Mouse (Mus musculus) thymus, postnatal 14 days (tissue): ENCODE measurements around the gene Ccdc144b.

Source experiments
- DNase-seq: peaks from one replicate; pipeline ENCODE4 v3.0.0; 2021

Gene Ccdc144b

GRCm38 (mm10) chr3:36053447-36053846, at the start of gene Ccdc144b:
Ccdc144b (minus strand) TSS chr3:36053547.
- DNase-seq = no peak

DNA sequence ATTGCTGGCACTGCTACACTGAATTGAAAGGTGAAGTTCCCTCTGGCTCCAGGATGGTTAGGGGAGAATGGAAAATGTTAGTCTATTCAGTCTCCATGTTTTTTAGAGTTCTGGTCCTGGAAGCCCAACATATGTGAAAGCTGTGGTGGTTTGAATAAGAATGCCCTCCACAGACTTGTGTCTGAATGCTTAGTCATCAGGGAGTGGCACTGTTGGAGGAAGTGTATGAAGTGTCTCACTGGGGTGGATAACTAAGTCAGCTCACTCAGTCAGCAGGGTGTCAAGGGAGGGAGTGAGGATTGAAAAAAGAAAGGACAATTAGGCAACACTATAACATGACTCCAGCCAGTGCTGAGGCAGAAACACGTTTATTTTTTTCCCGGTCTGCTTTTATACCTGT, 42.0 kb upstream of the Ccdc144b start:
- DNase-seq = no peak

DNA sequence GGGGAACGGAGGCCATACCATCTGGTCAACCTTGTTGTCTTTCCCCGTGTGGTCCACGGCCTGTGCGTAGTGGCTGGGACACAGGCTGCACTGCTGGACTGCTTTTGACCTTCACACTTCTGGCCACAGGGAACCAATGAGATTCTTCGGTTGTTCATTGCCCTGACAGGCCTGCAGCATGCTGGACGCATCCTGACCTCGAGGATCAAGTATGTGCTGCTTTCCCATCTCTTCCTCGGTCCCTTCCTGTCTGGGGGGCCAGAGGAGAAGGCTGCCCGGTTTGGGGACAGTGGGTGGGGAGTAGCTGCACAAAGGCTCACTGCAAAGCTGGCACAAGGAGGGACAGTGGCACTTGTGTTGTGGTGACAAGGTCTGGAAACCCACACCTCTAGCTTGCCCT, 34.2 kb upstream of the Ccdc144b start:
- DNase-seq = no peak

DNA sequence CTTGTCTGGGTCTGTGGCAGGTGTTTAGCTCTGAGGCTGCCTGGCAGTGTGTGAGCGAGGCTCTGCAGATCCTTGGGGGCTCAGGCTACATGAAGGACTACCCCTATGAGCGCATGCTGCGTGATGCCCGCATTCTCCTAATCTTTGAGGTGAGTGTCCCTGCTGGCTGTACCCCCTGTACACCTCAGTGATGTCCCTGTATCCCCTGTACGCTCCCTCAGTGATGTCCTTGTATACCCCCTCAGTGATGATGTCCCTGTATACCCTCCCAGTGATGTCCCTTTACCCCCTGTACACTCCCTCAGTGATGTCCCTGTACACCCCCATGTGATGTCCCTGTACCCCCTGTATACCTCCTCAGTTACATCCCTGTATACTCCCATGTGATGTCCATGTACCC, 32.0 kb upstream of the Ccdc144b start:
- no peak for DNase-seq

DNA sequence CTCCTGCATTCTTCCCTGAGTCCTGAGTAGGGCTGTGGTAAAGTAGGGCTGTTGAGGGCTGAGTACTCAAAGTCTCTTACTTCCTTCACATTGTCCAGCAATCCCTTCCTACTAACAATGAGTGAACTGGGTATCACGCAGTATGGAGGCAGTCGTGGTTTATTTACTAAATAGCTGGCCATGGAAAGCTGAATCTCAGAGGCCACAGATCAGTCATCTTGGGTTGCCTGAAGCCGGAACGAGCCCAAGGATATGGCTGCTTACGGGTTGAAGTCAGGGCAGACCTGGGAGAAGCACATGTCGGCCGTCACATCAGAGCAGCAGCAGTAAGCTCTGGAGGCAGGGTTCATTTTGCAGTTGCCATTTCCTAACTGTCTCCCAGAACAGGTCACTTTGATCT, 30.0 kb upstream of the Ccdc144b start:
- DNase-seq = no peak

GRCm38 (mm10) chr3:36082843-36083242, 29.5 kb upstream of the Ccdc144b start:
- DNase-seq = no peak

GRCm38 (mm10) chr3:36080741-36081140, 27.4 kb upstream of the Ccdc144b start:
- DNase-seq = no peak

GRCm38 (mm10) chr3:36079886-36080285, 26.5 kb upstream of the Ccdc144b start:
- no peak for DNase-seq

DNA sequence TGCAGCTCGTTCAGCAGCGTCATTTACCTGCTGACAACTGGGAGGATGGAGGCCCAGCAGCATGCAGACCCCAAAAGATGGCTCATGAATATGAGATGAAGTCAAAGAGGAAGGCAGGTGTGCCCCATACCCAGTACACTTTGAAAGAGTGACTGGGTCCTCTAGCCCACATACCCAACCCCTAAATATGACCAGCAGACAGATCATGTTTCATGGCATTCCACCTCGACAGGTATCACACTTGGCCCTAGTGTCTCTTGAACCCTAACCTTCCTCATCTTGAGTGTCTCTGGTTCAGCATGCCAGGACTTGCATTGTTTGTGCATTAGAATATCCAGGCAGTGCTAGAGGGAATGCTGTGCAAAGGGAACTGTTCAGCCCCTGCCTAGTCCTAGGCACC, 24.0 kb upstream of the Ccdc144b start:
- no peak for DNase-seq

DNA sequence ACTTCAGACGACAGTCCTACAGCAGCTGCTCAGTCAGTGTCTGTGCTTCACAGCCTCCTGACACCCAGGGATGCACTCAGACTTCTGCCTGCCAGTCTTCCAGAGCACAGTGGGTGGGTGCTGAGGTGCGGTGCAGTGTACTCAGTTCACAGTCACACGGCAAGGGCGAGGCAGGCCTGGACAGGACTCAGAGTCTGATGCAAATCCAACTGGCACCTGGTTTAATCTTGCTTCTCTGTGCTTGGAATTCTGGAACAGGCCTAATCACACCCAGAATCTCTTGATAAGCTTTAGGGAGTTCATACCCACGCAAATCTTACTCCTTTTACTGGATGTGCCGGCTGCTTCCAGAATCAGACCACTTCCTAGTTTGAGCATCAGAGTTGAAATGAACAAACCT, 22.1 kb upstream of the Ccdc144b start:
- DNase-seq = no peak

DNA sequence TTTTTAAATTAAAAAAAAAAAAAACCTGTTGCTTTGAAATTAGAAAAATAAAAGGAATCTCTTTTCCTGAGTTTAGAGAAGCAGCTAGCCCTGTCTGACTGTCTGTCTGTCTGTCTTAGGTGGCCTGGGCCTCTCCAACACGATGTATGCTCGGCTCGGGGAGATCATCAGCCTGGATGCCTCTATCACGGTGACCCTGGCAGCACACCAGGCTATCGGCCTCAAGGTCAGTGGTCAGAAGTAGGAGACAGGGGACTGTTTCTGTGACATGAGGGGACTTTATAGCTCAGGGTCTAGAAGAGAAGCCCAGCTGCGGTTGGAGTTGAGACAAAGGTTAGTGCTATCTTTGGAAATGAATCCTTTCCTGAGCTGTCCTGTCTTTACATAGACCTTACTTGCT, 20.9 kb upstream of the Ccdc144b start:
- DNase-seq = no peak

DNA sequence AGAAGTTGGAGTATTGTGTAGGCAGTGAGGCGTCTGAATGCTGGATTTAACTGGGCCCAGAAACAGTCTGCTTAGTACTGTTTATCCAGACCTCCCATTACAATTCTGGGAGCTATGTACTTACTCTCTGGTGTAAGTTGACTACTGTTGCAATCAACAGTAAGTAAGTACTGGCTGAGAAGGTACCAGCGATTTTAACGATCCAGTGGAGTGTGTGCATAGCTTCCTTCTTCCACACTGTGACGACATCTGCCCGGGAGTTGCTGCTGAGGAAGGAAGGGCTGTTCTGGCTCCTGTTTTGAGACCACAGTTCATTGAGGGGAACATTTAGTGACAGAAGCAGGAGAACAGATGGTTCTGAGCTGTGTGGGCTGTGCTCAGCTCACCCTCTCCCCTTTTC, 17.7 kb upstream of the Ccdc144b start:
- no peak for DNase-seq

GRCm38 (mm10) chr3:36070436-36070835, 17.1 kb upstream of the Ccdc144b start:
- DNase-seq = no peak

DNA sequence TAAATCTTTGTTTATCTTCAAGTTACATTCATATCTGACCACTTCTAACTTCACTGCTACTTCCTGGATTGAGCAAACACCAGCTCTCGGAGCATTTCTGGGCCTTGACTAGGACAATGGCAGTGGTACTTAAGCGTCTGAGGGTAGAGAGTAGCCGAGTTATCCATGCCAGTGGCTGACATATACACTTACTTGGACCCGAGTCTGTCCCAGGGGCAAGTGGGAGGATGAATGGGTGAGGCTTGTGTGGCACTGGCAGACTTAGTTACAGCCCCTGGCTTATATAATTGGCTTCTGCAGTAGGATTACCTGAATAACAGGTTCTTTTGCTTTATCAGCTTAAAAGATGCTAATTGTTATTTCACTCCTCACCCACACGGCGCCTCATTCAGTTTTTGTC, 14.4 kb upstream of the Ccdc144b start:
- no peak for DNase-seq

DNA sequence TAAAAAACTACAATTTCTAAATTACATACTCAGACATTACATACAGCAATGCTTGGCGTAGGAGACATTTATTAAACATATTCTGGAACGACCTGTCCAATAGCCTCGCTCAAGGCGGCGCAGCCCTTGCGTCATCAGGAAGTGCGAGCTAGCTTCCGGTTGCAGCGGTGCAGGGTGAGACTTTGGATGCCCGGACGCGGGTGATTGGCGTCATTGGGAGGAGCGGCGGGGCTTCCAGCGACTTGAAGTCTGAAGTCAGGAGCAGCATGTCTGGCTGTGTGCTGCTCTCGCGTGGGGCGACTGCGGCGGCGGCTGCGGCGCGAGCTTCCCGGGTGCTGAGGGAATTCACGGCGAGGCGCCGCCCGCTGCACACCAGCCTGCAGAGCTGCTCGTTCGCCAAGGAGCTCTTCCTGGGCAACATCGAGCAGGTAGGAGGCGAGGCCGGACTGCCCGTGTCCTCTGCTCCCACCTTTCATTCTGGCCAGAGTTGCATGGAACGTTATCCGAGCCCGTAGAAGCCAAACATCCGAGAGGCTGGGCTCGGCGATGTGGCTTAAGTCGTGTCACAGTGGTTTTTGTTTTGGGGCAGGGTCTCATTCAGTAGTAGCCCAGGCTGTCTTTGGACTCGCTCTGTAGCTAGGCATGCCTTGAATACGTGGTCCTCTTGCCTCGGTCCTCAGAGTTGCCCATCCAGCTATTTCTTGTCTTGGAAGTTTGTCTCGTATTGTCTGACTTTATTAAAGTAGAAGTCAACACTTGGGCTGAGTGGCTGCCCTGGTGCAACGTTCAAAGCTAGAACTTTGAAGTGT, 12.7 kb upstream of the Ccdc144b start, which contains the start of gene Acad9:
TSS of gene Acad9 (plus strand) at position 137 of the 809 bp plus-strand sequence.
- peak; percentile 95 for DNase-seq

GRCm38 (mm10) chr3:36065166-36065565, 11.8 kb upstream of the Ccdc144b start:
- no peak for DNase-seq

GRCm38 (mm10) chr3:36064592-36065061, 11.3 kb upstream of the Ccdc144b start:
- DNase-seq = no peak

GRCm38 (mm10) chr3:36060096-36060850, 6.9 kb upstream of the Ccdc144b start:
- peak; percentile 72 for DNase-seq

GRCm38 (mm10) chr3:36049106-36049505, 4.2 kb downstream of the Ccdc144b start:
- no peak for DNase-seq

GRCm38 (mm10) chr3:36045086-36045485, 8.3 kb downstream of the Ccdc144b start:
- DNase-seq = no peak

DNA sequence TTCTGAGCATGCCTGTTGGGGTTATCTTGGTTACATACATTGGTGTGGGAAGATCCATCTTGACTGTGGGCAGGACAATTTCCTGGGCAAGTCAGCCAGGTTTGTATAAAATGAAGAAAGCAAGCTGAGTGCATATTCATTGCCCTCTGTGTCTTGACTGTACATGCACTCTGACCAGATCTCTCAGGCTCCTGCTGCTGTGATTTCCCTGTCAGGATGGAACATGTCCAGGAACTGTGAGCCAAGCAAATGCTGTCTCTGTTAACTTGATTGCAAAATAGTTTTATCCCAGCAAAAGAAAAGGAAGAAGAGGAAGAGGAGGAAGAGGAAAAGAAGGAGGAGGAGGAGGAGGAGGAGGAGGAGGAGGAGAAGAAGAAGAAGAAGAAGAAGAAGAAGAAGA, 8.8 kb downstream of the Ccdc144b start:
- no peak for DNase-seq

- no peak for DNase-seq
Measured at GRCm38 (mm10) chr3:36031740-36032510, 21.4 kb downstream of the Ccdc144b start.

DNA sequence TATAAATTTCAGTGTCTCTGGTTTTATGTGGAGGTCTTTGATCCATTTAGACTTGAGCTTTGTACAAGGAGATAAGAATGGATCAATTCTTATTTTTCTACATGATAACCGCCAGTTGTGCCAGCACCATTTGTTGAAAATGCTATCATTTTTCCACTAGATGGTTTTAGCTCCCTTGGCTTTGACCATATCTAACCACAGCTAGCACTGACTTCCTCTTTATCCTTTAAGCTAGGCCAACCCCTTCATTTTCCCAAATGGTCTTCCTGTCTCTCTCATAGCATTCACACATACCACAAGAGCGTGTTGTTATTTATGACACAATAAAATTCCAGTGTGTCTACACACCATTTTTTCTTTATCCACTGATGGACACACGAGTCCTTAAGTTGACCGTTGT, 23.4 kb downstream of the Ccdc144b start:
- no peak for DNase-seq
